Mouse (Mus musculus) fibroblast of lung, adult 2 months (primary cell): ENCODE data around the gene Depdc1b.

ENCODE experiments used
- DNase-seq: peaks from one replicate; pipeline ENCODE4 v3.0.0-alpha.2; 2011; ENCODE audit warnings: low read depth

Gene Depdc1b

DNA sequence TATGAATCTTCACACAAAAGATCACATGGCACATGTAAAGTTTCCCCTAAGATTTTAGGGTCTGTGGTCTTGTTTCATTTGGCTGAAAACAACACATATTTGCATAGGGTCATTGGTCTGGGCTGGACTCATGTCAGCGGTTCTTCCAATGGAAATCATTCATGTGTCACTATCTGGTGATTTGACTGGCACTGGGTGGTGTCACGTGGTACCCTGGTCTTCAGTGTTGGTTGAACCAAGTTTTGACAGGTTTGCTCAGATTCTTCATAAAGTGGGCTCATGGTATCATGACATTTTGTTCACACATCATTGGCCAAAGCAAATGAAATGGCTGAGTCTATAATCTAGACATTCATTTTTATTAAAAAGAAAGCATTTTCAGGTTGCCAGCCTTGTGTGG, 1.3 kb downstream of the Depdc1b start:
- DNase-seq: no peak

DNA sequence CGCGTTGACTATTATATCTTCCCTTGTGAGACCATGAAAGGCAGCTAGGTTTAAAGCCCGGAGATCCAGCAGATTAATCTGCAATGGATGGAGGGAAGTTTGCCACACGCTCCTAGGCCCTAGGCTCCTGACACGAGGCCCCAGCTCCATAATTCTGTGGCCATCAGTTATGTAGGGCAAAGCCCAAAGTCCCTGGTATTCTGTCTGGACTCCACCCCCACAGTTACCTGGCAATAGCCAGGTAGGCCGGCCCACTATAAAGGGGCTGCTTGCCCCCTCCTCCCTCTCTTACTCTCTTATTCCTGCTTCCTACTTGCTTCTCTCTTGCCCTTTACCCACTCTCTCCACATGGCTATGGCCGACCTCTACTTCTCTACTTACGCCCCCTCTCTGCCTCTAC, 2.9 kb downstream of the Depdc1b start:
- DNase-seq: no peak

DNA sequence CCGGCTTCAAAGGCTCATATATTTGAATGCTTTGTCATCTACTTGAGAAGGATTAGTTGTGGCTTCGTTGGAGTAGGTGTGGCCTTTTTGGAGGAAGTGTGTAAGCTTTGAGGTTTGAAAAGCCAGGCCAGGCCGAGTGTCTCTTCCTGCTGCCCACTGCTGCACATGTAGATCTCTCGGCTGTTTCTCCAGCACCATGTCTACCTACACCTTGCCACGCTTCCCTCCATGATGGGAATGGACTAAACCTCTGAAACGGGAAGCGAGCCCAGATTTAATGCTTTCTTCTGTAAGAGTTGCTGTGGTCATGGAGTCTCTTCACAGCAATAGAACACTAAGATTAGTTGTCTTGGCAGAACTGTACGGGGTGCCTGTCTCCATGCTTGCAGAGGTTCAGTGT, 4.1 kb downstream of the Depdc1b start:
- DNase-seq: no peak

DNA sequence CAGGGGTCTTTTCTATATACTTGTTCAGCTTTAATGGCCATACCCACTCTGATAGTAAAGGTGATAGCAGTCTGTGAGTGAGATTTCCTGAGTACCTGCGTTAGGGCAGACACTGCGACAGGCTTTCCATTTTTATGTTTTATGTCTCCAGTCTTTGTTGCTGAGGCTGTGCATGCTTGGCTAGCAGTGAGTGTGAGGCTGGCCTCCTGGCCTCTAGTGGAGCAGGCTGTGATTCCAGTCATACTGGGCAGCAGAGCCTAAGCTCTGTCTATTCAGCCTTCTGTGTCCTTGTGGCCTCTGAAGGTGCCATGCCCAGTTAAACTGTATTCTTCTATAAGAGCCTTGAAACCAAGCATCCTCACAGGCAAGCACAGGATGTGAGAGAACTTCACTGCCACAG, 6.3 kb downstream of the Depdc1b start:
- no peak for DNase-seq

GRCm38 (mm10) chr13:108323317-108323716, 7.2 kb downstream of the Depdc1b start:
- no peak for DNase-seq

DNA sequence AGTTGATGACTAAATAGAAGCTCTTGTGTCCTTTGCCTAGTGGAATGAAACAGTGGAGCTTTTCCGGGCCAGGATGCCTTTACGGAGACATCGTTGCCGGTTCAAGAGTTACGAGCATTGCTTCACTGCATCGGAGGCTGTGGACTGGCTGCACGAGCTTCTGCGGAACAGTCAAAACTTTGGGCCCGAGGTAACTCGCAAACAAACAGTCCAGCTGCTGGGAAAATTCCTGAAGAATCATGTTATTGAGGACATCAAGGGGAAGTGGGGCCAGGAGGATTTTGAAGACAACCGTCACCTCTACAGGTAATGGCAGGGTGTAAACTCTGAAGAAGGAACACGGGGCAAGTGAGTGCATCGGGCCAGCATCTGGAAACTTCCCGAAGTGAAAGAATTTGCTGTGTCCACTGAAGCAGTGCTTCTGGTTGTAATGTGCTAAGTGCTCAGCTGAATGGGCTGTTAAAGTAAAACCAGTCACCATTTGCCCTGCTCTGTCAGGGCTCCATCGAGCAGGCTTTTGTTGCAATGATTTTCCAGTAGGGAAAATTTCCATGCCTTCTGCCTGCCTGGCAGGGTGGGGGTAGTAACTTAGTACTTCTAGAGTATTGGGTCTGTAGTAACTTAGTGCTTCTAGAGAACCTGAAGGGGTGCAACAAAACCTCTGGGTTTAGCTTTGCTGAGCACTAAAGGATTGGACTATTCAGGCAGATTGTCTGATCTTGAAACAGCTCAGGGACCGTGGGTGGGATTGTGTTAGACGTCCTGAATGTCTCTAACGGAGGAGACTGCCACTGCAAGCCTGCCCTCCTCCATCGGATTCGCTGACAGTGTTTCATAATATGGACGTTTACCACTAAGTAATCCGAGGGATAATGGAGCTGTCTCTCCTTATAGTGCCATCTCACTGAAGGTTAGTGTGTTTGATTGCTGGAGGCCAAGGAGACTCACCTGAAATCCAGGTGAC, 8.0 kb downstream of the Depdc1b start:
- DNase-seq: no peak

- no peak for DNase-seq
Measured at GRCm38 (mm10) chr13:108325871-108326270, 9.7 kb downstream of the Depdc1b start.

DNA sequence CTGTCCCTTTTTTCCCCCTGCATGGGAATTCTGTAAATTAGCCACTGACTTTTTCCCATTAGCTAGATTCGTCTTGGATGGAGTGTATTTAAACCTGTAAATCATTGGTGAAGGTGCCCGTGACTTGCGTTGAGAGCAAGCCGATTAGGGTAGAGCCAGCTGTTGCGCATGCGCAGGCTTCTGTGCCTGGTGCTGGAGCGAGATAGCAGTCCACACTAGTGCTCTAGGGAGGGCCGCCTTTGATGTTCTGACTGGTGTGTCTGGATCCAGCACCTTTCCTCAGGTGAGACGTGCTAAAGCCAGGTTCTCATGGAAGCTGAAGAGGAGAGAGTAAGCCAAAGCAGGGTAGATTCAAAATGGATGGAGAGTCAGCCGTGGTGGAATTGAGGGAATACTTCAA, 10.2 kb downstream of the Depdc1b start:
- DNase-seq: no peak

DNA sequence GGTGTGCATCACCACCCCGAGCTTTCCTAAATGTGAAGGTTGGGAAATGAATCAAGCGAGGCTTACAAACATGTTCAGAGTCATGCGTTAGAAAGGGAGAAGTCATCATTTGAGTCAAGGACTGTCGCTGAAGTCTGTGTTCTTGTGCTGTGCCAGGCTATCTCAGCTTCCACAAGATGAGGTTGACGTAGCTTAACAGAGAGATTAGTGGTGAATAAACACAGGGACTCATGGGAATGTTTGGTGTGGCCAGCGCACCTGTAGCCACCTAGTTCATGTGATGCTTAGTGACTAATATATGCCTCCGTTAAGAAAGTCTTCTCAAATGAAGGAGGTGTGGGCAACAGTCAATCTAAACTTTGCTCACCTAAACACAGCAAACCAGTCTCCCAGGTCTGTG, 10.9 kb downstream of the Depdc1b start:
- no peak for DNase-seq

DNA sequence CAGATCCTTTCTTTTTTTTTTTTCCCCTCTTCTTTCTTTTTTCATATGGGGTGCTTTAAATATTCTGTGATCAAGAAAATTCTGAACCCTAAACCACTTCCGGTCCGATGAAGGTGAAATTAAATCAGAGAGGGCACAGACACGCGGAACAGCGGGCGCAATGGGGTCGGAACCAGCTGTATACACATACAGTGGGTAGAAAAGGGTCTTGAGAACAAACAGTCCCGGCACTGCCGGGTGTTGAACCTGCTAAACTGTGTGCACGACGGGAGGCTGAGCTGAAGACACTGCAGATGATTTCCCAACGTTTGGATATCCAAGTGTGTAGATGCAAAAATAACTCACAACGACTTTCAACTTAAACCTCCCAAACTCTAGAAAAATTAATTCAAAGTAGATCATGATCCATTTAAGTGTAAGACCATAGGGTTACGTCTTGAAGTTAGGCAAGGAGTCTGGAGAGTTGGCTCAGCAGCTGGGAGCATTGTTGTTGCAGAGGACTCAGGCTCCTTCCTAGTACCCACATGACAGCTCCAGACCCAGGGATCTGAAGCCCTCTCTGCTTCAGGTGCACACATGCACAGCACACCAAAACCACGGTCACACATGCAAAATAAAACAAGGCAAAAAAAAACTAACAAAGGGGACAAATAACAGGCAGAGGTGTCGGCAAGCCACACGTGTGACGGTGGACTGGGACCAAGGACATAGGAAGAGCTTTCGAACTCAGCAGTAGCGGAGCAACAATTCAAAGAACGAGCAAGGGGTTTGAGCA, 12.5 kb downstream of the Depdc1b start:
- DNase-seq: no peak

DNA sequence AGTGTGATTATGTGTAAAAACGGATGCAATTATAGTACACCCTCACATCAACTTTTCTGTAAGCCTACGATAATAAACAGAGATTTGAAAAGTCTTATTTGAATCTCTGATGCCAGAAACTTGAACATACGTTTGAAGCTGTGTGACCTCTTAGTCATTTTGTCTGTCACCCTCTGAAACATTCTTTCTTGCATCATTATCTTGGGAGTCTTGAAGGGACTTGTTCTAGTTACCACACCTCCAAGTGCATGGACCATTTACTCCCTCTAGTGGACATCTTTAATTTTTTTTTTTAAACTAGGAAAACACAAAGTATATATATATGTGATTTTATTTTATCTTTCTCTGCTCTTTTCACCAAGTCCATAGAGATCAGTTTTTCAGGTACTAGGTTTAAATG, 13.6 kb downstream of the Depdc1b start:
- no peak for DNase-seq

GRCm38 (mm10) chr13:108335257-108336003, 19.3 kb downstream of the Depdc1b start:
- DNase-seq: no peak

GRCm38 (mm10) chr13:108336192-108336591, 20.1 kb downstream of the Depdc1b start:
- DNase-seq: no peak

DNA sequence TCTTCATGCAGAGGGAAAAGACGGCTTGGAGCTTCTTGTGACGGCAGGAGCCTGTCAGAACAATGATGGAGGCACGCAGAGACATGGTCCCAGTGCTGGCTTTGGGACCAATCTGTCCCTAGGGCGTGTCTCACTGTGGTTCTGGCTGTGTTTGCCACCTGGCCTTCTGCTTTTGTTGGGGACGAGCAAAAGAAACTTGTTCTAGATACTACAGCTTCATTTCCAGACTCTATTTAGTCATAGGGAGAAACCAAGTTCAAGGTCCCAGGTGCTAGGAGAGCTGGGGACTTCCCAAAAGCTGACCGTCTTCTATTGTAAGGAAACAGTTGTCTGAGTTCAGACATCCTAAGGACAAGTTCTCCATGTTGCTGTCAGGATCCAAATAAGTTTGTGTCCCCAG, 21.2 kb downstream of the Depdc1b start:
- no peak for DNase-seq

GRCm38 (mm10) chr13:108338076-108338836, 22.1 kb downstream of the Depdc1b start:
- DNase-seq: no peak

- DNase-seq: no peak
Measured at GRCm38 (mm10) chr13:108339907-108340596, 23.9 kb downstream of the Depdc1b start.

- DNase-seq: no peak
Measured at GRCm38 (mm10) chr13:108341585-108341984, 25.5 kb downstream of the Depdc1b start.

GRCm38 (mm10) chr13:108345756-108346155, 29.6 kb downstream of the Depdc1b start:
- no peak for DNase-seq

DNA sequence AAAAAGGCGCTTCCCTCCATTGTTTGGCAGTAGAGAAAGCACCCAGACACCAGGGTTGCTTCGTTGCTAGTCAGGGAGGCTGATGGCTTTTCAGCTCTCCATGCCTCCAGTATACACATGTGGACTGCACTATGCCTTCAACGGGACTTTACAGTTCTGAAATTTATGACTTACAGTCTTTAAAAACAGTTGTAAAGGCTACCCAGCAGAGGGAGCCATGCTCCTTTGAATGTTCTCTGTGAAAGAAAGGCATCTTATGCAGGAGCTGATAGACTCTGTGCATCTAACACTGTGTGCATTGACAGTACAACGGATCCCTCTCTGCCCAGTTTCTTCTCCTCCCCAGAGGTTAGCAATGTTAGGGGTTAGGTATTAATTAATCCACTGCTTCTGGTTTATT, 30.9 kb downstream of the Depdc1b start:
- no peak for DNase-seq

- no peak for DNase-seq
Measured at GRCm38 (mm10) chr13:108349624-108350023, 33.5 kb downstream of the Depdc1b start.

DNA sequence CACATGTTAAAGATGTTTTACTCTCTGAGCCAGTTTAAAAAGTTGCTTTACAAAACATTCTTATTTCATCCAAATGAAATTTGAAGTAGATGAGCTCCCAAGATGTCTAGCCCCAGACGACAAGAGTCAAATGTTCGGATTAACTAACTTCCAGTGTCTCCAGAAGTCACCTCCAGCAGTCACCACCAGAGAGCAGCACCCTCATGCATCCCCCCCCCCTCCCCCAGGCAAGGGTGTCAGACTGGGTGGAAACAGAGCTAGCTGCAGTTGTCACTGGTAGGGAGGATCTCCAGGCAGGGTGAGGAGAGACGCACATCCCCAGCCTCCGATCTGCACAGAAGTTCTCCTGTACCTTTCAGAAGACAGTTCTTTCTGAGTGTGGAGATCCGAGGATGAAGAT, 37.6 kb downstream of the Depdc1b start:
- DNase-seq: no peak
